Mouse (Mus musculus): ENCODE results near the gene Nsl1.
"Not testable (repeated sequence)": the region's sequence is repeated elsewhere in the genome, so short reads cannot be mapped to it uniquely, and the experiment has no call there.

Gene Nsl1

DNA sequence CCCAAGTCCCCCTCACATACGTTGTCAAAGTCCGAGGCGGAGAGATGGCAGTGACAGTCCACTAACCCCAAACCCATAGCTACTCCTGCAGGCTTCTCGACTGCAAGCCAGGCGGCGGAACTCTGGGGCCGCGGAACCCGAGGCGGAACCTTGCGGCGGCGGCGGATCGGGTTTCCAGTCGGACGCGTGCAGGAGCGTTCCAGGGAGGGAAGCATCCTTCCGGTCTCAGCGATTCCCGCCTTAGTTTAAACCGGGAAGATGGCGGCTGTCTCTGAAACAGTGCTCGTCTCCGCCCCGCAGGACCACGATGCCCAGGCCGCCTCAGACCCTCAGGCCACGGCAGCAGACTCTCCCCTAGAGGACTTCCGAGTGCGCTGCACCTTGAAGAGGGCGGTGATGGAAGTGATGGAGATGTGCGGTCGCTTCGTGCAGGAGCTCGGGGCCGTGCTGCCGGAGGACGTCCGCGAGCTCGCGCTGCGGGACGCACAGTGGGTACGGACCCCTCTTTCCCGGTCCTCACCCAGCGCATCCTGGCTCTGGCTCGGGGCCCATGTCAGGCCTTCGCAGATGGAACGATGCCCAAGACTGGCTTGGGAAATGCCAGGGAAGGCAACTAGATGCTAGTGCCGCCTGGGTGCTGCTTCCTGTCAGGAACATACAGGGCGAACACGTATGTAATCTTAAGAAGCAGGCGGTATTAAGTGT, at the start of gene Nsl1, which contains the start of gene Tatdn3:
TSS of gene Nsl1 (plus strand) at position 232 of the 705 bp plus-strand sequence.
TSS of gene Tatdn3 (minus strand) at position 152 of the 705 bp plus-strand sequence.
- peak; percentile 88 to 93 for DNase-seq (ENCODE audit: low spot score in 2 of 2)

DNA sequence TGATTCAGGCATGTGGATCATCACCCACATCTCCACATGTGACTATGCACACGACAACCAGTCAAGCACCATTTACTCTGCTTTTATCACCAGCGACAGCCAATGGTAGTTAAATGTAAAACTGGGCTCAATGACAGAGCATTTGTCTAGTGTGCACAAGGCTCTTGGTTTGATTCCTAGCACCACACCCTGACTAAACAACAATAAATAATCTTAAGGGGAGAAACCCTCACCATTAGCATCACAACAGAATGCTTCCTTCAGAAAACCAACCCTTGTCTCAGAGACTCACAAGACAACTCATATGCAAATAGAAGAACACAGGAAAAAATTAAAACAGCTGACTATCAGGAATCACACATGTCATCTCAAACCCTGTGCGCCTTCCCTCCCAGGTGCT, 48.5 kb upstream of the Nsl1 start:
- DNase-seq (ENCODE audit: low spot score in 2 of 2): no peak

DNA sequence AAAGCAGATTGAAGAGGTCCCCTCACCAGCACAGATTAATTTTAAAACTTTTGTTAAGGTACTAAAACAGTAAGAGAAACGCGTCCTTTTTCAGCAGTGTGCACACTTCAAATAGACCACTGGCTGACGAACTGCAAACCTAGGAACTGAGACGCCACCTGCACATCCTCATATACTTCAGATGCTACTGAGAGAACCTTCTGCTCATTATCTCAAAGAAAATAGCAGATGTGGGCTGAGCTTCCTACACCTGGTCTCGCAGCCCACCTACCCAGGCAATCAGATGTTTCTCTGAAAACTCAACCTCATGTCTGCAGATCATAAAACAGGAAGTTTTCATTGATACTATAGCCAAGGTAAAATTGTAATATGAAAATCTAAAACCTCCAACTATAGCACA, 43.0 kb upstream of the Nsl1 start:
- DNase-seq (ENCODE audit: low spot score in 2 of 2): no peak

DNA sequence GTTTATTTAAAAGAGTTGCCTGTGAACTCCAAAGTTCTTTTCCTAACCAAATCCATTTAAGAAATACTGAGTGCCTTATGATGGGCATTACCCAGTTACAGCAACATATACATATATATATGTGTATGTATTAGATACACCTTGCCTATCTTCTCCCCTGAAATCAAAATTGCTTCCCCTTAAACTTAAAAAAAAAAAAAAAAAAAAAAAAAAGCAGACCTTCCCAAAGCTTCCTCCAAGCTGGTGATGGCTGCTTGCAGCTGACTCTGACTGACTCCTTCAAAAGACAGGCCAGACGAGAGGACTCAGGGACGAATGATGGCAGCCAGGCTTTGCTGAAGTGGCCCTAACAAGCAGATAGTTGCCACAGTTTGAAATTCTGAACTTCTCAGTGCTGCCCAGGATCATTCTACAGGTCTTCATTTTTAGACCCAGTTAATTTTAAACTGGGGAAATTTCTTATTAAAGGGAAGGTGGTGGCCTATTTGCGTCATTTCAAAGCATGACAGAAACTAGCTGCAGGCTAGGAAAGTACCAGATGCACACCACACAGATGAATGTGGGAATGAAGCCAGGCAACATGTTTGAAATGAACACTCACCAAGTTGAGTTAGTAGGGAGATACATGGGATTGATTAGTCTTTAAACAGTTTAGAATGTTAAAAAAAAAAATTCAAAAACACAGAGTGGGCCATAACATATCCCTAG, 42.4 kb upstream of the Nsl1 start:
- DNase-seq (ENCODE audit: low spot score in 2 of 2): no peak

DNA sequence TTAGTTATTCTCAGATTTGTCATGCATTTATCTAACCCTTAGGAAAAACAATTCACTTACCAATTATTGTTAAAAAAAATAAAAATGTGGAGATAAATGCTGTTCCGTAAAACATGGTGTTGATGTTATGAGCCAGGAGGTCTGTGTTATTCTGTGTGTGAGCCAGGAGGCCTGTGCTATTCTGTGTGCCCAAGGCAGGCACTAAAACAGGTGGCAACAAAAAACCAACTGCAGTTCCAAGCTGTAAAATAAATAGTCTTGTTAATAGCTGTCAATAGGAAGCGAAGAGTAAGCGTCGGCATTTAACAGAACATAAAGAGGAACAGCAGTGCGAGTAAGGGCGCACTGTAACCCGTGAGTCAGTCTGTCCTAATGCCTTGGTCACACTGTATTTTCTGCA, 41.8 kb upstream of the Nsl1 start:
- no peak for DNase-seq (ENCODE audit: low spot score in 2 of 2)

DNA sequence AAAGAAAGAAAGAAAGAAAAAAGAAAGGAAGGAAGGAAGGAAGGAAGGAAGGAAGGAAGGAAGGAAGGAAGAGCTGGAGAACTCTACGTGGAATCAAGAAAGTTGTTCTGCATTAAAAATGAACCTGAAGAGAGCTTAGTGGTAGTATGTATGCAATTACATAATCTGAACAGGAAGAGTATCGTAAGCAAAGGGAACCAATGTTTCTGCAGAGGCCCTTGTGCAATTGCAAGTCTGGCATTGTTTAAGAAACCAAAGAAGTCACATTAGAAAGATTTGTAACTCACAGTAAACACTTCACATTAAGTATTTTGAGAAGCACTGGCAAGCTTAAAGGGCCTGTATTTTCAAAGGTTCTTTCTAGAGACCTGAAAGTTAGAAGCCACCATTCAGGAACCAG, 39.7 kb upstream of the Nsl1 start:
- DNase-seq (ENCODE audit: low spot score in 2 of 2): no peak

DNA sequence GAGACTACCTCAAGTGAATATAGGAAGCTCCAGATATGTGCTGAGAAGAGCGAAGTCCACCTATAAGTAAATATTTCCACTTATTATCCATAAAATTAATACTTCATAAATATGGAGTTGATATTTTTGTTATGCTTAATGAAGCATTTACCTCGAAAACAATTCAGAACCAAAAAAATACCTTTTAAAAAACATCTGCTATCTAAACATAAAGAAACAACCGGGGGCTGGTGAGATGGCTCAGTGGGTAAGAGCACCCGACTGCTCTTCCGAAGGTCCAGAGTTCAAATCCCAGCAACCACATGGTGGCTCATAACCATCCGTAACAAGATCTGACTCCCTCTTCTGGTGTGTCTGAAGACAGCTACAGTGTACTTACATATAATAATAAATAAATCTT, 39.0 kb upstream of the Nsl1 start:
- DNase-seq (ENCODE audit: low spot score in 2 of 2): not testable (repeated sequence)

DNA sequence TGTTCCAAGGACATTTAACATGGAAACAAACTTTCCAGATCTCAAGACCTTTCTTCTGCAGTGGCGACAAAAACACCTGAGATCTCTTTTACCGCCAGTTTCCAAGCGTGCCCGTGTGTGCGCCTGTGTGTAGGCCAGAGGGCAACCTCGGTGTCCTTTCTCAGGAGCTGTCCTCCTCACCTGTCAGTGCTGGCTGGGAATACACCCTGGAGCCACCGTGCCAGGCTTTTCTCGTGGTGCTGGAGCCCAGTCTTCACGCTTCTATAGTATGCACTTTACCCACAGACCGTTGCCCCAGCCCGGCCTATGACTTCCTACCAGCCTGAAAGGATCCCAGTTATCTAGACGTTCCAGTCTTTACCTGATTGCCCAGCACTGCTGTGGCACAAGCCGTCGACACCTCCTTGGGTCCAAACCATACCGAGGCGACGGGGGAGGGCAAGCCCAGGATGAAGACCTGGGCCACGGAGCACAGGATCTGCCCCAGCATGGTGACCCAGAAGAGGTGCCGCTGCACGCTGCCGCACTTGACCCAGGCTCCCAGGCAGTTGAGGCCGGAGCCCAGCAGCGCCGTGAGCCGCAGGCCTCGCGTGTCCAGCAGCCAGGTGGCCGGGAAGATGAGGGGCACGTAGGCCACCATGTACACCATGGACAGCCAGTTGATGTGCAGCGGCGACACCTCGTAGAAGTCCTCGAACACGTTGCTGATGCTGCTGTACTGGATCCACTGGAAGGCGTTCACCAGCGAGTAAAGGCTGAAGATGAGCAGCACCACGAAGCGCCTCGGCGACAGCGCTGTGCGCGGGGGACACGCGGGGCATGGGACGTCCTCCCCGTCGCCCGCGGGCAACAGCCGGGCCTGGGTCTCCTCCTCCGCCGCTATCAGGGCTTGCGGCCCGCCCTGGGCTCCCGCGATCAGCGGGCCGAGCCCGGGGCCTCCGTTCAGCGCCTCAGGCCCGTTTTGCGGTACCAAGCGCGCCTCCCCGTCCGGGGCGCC, 37.5 kb upstream of the Nsl1 start:
- peak in 1 of 2 experiments; percentile 15 for DNase-seq (ENCODE audit: low spot score in 2 of 2)

DNA sequence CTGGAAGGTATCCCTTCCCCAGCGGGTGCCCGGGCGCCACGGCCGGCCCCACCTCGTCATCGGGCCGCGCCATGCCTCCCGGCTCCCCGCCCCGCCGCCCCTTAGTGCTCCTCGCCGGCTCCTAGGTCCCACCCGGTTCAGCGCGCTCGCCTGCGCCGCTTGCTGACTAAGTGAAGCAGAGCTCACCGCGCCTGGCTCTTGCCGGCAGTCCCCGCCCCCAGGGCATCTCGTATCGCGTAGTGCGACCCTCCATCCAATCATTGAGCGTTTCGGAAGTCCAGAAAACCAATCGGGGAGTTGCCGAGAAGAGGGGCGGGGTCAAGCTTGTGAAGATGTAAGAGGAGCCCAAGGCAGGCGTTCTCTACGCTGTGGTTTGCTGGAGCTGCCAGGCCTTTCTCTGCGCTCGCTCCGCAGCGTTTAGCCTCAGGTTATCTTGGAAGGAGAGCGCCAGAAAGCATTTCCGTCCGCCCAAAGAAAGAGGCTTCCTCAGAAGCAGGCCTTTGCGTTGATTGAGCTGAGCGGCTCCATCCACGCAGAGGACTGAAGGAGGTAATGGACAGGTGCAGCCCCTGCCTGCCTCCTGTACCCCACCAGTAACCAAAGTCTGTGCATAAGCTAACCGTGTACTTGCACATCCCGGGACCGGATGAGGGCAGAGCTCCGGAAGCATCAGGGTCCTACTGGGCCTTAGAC, 36.6 kb upstream of the Nsl1 start, which contains the start of gene Flvcr1:
TSS of gene Flvcr1 (minus strand) at position 138 of the 693 bp plus-strand sequence.
- DNase-seq (ENCODE audit: low spot score in 2 of 2): peak; percentile 95

DNA sequence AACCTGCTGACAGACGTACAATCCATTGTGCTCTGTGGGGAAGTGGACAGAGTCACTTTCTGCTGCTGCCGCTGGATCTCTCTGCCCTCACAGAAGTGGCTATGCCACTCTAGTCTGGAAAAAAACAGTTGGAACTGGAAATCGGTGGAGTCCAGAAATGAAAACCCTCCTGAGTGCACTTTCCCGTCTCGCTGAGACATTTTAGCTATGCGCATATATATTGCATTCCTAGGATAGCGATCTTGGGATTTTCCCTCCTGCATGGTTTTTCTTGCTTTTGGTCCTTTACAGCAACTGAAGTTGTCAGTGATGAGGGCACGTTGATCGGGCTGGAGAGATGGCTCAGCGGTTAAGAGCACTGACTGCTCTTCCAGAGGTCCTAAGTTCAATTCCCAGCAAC, 32.6 kb upstream of the Nsl1 start:
- no peak for DNase-seq (ENCODE audit: low spot score in 2 of 2)

DNA sequence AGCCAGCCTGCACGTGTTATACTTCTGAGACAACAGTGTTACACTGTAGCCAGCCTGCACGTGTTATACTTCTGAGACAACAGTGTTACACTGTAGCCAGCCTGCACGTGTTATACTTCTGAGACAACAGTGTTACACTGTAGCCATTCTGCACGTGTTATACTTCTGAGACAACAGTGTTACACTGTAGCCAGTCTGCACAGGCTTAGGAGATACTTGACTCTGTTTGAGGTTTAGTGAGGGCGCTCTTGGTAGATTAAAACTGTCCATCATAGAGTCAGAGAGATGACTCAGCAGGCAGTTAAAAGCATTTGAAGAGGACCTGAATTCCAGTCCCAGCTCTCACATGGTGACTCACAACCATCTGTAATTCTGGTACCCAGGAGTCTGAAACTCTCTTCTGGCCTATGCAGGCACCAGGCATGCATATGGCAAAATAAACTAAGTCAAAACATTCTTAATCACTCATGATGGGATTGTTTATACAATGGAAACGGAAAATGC, 31.8 kb upstream of the Nsl1 start:
- DNase-seq (ENCODE audit: low spot score in 2 of 2): not testable (repeated sequence)

DNA sequence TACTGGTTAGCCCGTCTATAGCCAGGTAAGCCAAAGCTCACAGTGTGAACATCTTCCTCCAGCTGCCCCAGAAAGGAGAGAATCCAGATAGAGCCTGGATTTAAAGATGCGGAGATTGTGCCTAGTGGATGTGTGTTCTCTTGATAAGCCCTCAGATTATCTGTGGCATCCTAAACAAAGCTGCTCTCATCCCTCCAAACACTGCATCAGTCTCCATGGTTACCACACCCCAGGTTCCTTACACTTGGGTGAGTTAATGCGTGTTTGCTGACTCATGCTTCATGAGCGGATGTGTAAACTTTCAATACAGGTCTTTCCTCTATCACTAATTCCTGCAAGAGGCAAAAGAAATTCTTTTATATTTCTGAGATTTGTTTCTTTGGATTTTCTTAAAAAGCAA, 27.2 kb upstream of the Nsl1 start:
- no peak for DNase-seq (ENCODE audit: low spot score in 2 of 2)

DNA sequence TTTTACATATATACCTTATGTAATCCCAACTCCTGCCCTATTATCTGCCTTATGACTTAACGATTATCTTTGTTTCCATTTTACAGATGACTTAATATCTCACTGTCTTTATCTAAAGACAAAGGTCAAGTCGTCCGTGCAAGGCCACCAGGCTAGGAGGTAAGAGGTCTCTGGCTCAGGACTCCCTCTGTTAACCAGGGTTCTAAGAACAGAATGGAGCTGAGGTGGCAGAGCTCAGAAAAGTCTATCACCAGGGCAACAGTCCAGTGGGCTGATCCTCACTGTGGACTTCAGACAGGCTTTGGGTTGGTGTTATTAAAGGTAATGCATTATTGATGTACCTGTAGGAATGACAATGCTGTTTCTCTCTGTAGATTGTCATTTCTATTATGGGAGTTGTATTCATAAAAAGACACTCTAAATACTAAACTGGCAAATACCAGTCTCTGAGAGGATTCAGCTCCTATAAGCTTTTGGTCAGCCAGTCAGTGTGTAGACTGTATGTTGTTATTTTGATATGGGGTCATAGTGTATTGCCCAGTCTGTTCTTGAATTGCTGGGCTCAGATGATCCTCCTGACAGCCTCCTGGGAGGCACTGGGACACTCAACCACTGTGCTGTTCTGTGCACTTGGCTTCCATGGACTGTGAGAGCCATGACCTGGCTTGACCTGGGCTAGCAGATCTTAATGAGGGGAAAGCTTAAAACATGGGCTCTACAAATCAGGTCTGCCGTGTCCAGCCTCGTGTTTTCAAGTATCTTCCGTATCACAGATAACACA, 26.1 kb upstream of the Nsl1 start, which contains the start of gene Spata45:
TSS of gene Spata45 (plus strand) at position 86 of the 781 bp plus-strand sequence.
- no peak for DNase-seq (ENCODE audit: low spot score in 2 of 2)

DNA sequence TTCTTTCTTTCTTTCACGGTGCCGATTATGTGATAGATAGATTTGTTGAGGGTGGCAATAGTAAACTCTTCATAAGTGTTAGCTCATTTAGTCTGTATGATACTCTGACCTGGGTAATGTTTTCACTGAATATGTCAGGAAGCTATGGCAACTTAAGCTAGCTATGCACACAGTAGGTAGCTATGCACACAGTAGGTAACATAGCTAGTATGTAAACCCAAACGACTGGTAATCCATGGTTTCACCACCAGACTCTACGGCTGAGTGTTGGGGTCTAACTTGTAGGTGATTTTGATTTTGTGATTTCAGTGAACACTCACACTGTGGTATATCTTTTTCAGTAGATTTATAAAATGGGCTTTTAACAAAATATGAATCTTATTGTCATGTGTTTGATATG, 24.8 kb upstream of the Nsl1 start:
- no peak for DNase-seq (ENCODE audit: low spot score in 2 of 2)

DNA sequence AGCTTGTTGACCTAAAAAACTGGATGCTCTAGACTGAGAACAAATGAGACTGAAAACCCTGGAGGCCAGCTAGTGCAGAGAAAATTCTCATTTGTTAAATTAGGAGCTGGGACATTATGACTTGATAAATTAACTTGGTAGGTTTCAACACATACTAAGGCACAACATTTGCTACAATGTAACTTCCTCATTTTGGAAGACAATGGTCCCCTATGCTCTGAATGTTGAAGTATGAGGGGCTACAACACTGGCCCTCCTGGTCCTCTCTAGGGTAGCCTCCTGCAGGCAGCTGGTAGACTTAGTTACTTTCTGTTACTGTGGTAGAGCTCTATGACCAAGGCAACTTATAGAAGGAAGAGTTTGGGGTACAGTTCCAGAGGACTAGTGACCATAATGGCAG, 21.5 kb upstream of the Nsl1 start:
- DNase-seq (ENCODE audit: low spot score in 2 of 2): no peak

DNA sequence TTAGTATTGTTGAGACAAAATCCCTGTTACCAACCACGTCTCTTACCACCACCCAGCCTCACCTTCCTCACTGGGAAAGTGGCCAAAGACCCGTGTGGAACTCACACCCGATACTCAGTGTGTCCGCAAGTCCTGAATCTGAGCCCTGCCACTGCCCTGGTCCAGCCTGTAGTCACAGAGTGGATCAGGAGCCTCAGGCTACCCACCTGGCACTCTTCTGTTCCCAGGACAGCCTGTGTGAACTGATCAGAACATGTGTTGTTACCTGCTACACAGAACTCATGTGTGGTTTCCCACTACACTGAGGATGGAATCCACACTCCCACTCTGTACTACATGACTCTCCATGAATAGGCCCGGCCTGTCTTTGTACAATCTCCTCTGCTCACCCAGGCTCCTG, 20.7 kb upstream of the Nsl1 start:
- DNase-seq (ENCODE audit: low spot score in 2 of 2): no peak

DNA sequence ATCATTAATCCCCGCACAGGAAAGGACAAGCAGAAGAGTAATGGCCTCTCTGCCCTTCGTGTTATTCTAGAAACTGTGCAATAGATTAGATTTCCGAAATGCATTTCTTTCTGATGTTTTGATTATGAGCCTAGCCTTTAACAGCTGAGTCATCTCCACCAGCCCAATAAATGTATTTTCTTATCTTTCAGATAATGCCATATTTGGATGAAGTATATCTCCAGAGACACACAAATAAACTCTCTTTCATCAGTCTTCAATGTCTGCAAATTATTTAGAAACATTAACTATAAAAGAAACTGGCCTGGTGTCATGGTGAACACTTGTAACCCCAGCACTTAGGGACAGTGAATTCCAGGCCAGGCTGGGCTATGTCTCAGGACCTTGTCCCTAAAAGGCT, 20.1 kb upstream of the Nsl1 start:
- no peak for DNase-seq (ENCODE audit: low spot score in 2 of 2)

DNA sequence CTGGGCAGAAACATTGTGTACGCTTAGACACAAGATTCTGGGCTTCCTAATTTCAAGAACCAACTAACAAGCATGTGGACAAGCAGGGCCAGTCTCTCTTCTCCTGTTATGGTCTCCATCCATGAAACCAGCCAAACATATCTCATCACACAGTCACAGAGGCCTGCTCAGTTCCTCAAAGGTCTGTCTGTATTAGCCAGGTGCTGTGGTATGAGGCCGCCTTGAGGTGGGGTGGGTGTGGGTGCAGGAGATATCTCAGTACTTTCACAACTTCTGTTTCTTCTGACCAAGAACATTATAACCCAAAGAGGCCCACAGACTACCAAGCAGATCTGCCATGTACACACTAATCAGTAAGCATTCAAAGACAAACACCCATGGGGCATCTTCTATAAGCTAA, 17.5 kb upstream of the Nsl1 start:
- no peak for DNase-seq (ENCODE audit: low spot score in 2 of 2)

DNA sequence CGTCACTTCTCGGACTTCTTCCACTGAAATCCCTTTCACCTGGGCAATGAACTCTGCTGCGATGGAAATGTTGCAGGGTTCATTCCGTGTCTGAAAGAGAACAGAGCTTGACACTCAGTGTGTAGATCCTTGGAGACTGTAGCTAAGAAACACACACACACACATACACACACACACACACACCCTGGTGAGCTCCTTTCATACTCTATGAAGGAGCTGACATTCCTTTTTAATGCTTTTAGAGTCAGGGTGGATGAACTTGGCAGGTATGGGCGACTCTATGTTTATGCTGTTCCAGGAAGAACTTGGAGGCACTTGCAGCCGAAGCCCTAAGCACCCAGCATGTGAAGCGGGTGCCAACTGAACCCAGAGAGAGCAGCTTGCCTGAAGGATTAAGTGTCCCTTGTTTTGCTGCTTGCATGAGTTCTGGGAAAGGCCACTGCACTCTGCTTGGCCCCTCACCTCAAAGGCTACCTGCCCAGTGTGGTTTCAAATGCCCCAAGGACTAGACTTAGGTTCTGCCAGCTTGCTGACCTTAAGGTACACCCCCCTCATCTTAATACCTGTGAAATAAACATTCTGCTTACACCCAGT, 16.5 kb upstream of the Nsl1 start:
- DNase-seq (ENCODE audit: low spot score in 2 of 2): no peak

DNA sequence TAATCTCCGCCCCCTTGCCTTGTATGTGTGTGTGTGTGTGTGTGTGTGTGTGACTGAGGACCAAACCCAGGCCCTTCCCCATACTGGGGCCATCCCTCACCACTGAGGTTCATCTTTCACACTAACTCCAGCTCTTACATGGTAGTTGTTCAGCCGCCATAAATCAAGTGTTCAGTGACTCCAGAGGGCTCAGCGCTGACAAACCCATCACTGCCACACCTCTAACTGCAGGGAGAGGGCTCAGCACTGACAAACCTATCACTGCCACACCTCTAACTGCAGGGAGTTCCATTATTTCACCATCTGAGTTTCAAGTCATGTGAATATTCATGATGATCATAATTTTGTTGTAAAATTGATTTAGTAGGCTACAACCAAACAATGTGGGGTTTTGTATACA, 9.3 kb upstream of the Nsl1 start:
- no peak for DNase-seq (ENCODE audit: low spot score in 2 of 2)
